Mouse (Mus musculus) E14TG2a.4 (cell line): ENCODE results near the gene Plcb4.

Experiments
- CTCF ChIP-seq: conservative IDR thresholded peaks from 2 replicates; pipeline ENCODE4 v1.5.1; 2014; ENCODE audit warnings: low read length
- NANOG ChIP-seq: IDR thresholded peaks from 2 replicates; pipeline ENCODE4 v1.6.1; 2014; ENCODE audit warnings: borderline replicate concordance, low read length, mixed read lengths
- POU5F1 ChIP-seq: IDR thresholded peaks from 2 replicates; pipeline ENCODE4 v1.6.1; 2014; ENCODE audit warnings: low read length, borderline replicate concordance

DNA sequence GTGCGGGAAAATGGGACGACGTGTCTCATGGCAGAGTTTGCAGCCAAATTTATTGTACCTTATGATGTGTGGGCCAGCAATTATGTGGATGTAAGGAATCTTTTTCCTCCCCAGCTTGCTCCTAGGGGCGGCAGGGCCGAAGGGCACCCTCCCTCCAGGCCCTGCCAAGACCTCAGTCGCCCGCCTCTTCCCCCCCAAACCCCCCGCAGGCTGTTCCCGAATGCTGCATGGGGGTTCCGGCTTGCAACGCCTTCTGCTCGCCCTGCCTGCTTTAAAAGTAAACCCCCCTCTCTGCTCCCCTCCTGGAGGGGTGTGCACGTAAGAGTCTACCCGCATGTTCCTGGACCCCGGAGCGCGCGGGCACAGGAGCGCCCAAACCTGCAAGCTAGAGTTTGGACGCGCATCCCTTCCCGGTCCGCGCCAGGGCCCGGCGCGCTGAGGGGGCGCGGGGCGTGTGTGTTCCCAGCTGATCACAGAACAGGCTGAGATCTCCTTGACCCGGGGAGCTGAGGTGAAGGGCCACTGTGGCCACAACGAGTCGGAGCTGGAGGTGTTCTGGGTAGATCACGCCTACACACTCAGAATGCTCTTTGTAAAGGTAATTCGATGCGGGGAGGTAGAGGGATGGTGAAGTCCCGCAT is 400.3 kb downstream of the Plcb4 start:
- no peak for TF ChIP-seq CTCF
- TF ChIP-seq NANOG: no peak
- TF ChIP-seq POU5F1: no peak
